Mouse (Mus musculus) retina, embryonic 14.5 days (tissue): Measurements from ENCODE around the gene Rbm20.
"Not testable (repeated sequence)": the region's sequence is repeated elsewhere in the genome, so short reads cannot be mapped to it uniquely, and the experiment has no call there.

ENCODE experiments used
- DNase-seq: peaks from one replicate; pipeline ENCODE4 v3.0.0-alpha.2; 2015; ENCODE audit warnings: low spot score

The Rbm20 gene

DNA sequence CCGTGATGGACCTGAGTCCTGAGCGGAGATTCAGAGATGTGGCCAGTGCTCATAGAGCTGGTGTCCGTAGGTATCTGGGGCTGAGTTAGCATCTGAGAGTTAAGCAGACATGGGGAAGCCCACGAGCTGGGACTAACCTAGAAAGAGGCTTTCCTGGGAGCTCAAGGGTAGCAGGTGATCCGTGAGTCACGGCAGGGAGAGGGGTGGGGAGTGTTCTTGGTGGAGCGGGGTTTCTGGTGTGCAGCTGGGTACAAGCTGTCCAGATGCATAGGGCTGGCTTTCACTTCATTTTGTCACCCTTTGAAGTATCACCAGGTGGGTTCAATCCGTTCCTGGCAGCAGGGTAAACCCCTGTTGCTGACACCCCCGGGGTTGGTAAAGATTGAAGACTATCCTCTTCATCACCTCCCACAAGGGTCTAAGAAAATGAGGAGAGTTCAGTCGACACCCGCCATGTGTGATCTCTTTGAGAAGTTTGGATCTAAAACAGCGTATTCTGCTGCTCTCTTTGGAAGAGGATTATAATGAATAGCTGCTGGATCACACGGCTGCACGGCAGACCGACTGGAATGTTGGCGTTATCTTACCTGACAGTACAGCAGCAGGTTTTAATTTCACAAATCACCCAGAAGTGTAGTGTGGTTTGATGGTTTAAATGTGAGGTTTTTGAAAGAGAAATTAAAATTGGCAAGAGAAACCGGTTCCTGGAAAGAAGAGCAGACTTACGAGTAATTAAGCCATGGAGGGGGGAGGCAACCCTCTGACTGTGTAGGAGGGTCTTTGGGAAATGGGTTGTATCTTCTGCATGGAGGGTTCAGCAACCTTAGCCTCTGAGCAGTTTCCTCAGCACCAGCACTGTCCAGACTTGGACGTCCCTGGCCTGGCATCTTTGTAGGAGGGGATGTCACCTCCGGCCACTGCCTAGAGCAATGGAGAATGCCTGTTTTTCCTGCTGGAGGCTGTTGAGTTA lies 114.9 kb downstream of the Rbm20 start:
- DNase-seq, result no peak

DNA sequence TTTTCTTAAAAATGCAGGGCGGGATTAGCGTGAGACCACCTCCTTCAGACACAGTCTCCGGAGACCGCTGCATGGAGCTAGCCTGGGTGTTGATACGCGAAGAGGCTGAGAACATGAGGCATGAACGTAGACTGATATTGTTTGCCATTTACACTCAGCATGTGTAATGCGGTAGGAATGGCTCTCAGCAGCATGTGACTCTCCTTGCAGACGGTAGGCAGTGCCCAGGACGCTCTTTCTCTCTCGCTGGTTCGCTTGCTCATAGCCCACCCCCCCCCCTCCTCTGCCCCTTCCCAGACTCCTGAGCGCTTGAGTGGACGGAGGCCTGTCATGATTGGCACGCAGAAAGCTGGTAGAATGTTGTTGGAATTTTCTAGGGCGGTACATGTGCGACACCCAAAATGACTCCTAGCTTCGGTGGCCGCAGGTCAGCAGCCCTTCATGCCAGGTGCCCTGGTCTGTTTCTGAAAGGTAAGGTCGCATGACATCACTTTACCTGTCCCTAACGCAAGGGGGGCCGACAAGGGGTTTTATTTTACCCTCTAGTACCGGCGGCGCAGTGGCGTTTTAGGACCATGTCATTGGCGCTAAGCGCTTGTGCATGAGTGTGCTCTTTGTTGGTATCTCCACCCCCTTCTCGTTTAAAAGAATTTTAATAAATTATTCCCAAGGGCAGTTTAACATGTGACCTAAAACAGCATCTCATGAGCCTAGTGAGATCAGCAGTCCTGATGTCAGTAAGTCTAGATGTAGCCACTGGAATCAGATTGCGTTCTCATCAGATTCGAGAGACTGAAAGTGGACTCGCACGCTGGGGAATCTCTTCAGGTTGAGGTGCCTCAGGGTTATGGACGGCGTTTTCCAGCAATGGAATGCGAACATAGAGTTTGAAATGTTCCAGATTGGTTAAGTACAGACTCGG lies 116.1 kb downstream of the Rbm20 start:
- DNase-seq, result no peak

DNA sequence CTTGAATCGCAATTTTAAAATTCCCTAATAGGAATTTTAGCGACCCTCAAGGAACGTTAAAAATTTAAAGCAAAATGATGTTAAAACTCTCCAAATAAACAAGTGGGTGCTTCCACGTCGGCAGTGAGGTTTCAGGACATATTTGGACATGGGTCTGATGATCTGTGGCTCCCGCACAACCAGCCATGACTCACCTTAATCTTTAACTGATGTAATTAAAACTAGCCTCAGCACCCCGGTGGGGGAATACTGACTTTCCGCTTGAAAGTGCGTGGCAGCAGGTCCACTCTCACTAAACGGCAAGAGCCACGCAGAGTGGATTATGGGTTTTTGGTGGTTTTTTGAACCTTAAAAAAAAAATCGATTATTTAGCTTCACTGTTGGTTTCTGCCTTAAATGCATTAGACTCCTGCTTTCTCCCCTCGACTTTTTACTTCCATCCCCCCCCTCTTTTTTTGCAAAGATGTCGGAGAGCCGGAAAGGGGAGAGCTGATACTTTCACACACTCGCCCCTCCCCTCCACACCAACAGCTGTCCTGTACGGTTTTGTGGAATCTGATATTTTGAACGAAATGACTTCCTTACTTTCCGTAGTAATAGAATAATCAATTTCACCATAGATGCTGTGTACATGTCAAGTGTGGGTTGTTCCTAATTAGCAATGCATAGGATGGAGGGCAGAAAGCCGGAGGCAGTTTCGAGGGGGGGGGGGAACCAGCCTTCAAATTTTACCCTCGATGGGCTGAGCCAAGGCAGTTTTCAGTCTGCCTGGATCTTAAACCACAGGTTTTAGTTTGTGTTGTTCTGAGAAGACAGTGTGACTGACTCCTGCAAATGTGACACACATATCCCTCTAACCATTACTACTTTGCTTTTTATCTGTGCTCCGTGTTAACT lies 117.1 kb downstream of the Rbm20 start:
- DNase-seq, result no peak

DNA sequence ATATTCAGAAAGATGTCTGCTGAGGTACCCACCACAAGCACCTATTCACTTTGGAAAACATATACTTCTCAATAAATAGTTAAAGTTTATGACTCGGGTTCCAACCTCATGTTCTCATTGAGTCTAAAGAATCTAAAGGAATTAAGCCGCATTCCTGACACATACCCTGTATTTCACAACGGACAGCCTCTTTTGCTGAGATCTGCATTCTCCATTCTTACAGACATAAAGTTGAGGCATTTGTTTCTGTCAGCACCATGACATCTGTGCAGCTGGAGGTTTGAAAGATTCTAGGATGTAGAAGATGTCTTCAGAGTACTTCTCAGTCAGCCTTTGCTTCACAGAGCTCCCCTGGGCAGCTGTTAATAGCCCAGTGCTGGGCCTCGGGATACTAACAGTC lies 117.9 kb downstream of the Rbm20 start:
- DNase-seq, result no peak

DNA sequence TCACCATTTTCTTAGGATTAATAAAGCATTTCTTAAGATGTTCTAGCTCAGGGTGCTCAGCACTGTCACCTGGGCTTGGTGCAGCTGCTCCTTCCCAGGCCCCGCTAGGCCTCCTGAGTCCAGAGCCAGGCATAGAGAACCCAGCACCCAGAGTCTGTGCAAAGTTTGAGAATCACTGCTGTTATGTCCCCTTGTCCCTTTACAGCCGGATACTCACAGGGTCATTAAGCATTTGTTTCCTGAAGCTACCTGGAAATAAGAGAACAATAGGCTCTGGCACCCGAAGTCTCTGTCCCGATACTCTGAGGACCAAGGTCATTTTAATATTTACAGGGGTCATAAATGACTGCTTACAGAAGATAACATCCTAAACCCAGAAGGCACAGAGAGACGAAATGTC lies 118.9 kb downstream of the Rbm20 start:
- no peak for DNase-seq

DNA sequence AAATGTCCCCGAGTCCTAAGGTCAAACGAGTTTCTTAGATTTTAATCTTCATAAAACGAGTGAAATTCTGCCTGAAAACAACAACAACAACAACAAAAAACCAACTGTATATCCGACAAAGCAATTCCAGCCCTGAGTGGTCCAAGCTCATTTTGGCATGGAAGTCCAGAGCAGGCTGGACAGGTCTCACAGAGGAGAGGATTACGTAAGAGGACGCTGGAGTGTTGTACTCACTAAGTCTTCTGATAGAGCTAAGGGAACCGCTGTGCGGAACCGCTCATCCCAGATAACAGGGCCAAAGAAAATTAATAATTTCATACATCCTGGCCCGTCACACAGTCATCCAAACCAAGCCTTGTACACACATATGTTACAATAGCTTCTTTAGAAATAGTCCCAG lies 120.7 kb downstream of the Rbm20 start:
- DNase-seq, result no peak

DNA sequence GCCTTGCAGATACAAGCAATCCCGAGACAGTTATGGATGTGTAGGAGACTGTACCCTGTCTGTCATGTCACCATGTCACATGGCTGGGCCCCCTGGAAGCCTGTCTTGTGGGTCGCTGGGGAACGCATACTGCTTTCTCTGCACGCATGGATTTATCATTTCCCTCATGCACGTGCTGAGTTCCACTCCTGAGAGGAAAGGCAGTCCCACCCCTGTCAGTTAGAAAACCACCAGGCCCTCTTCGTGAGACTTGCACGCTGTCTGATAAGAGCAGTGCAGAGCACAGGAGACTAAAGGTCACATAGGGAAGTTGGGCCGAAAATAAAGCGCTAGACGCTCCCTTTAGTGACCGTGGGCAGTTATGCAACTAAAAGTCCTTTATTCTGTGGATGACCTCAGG lies 122.8 kb downstream of the Rbm20 start:
- no peak for DNase-seq

DNA sequence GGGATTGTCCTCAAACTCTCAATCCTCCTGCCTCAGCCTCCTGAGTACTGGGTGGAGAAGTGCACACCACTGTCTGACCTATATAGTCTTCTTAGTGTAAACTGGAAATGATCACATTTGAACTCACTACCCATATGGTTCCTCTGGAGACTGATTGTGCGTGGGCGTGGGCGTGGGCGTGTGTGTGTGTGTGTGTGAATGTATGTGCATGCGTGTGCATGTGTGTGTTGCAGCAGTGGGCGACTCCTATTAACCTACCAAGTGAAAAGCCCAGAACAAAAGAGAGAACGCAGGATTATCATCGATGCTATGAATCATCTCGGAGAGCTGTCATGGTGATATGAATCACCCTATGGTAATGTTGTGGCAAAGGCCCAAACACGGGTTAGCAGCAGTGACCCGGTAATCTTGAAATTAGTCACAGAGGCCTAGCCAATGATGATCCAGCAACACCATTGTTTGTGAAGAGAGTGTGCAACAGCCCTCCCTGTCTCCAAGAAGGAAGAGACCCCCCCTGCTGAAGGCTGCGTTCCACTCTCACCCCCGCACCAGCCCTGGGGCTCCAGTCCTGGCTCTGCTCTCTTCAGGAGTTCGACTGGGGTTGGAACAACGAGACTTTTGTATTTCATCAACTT lies 123.4 kb downstream of the Rbm20 start:
- no peak for DNase-seq

DNA sequence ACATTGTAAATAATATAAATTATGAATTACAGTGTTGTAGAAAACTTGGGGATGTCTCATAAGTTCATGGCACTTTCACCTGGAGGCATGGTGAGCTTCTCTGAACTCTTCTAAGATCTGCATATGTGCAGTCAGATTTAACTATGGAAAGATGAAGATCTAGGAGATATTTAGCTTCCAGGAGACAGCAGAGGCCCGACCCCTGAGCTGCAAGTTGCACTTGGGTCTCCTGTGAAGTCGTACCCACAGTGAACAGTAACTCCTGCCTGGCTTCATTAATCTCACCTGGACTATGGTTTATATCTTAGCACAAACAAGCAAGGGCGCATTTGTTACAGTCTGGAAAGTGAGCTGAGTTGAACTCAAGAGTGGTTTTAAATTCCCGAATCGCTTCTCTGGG lies 124.3 kb downstream of the Rbm20 start:
- DNase-seq, result no peak

DNA sequence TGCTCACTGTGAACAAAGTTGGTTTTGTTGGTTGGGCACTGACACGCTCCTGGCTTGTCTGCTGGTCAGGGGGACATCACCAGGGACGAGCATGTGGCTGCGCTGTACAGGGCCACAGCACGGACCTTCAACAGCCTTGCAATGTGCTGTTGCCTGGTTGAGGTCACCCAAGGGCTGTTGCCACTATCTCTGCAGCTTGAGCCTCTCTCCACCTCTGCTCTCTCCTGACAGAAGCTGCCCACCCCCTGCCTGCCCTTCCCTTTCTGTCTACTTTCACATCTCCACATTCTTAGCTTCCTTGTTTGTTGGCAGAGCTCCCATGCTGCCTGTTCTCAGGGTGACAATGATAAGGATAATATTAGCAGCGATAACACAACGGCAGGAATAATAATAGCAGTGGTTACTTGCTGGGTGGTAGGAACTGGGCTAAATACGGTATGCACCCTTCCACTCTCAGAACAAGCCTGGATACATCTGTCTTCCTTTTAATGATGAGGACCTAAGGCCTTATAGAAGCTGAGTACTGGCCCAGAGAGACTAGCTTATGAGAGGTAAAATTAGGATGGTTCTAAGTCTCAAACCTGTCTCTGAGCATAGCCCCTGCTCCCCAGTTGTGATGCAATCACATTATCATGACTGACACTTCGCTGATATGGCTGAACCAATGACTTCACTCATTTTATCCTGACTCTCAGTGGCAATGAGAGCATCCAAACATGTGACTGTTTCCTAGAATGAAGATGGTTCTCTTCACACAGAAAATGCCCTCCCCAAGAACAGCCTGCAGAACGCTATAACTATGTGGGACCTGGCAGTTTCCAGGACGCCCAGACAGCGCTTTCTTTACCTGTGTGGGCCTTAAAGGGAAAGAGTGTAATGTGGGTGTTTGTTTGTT lies 124.9 kb downstream of the Rbm20 start:
- DNase-seq, result no peak

DNA sequence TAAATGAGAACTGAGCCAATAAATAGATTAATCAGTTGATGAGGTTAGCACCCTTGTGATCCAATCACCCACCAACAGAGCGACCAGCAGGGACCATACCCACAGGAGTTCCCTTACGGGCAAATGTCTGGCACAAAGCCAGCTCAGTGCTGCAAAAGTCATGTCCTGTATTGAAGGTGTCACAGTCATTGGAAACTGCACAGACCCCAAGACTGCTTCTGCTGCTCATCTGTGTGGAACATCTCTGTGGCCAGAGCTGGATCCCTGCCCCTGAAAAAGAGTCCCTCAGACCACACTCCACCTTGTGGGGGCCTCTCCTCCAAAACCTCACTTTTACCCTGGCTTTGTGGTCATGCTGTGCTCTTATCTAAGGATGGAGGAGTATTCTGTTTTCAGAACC lies 126.8 kb downstream of the Rbm20 start:
- DNase-seq, result no peak

DNA sequence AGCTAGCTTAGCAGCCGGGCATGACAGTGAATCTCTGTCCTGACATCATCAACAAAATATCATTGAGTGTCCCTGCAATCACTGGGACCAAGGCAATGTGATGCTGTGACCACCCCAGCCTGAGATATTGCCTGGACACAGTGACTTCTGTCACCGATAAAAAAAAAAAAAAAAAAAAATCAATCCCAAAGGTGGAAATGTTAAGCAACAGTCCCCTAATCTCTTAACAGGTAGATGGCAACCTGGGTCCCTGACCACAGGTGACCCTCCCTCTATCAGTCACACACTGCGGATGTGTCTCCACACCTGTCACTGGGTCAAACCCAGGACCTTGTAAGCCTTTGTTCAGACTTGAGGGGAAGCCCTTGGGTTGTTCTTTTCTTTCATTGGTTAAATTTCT lies 128.0 kb downstream of the Rbm20 start:
- no peak for DNase-seq

DNA sequence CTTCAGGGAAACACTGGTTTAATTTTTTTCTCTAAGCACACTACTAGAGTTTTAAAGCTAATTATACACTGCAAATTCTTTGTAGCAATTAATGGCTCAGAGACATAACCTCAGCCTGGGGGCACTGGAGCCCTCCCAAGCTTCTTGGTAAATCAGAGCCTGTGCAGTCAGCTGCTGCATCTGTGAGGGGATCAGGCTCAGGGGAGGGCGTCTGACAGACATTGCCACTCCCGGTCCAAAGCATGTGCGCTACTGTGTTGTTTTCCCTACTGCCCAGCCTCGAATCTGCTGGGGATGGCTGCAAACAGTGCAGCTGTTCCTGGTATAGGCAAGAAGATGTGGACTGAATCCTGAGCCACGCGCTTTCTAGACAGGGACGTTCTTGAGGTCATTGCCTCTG lies 129.0 kb downstream of the Rbm20 start:
- peak; percentile 23 for DNase-seq

DNA sequence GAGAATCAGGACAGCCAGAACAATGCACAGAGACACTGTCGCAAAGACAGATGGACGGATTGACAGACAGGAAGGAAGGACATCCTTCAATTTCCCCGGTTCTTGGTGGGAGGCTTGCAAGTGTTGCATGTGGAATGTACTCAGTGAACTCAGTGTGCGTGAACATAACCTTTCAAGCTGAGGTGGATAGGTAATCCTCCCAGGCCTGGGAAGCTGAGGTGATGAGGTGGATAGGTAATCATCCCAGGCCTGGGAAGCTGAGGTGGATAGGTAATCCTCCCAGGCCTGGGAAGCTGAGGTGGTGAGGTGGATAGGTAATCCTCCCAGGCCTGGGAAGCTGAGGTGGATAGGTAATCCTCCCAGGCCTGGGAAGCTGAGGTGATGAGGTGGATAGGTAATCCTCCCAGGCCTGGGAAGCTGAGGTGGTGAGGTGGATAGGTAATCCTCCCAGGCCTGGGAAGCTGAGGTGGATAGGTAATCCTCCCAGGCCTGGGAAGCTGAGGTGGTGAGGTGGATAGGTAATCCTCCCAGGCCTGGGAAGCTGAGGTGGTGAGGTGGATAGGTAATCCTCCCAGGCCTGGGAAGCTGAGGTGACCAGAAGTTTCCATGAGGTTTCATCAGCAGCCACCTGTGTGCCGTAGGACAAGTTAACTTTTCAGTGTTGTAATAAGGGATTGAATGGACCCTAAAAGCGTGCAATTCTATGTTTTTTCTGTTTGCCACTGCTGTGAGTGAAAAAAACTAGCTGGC lies 129.6 kb downstream of the Rbm20 start:
- DNase-seq, result not testable (repeated sequence)

DNA sequence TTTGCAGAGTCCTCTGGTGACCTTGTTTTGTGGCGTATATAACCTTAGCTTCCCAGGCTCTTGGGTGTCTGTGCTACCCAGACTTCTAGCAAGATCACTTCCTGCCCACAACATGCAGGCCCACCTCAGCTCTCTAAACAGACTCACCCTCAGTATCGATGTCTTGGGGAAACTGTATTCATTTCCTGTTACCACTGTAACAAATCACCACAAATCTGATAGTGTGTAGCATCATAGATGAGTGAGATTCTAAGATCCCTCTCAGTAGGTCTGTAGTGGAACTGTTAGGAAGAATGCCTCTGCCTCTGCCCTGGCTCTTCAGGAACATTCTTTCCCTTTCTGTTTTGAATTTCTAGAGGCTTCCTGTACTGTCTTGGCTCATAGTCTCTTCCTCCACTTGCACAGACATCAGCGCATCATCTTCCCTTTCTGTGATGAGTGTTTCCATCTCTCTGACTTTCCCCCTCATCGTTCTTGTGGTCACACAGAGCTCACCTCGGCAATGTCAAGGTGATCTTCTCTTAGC lies 130.2 kb downstream of the Rbm20 start:
- DNase-seq, result no peak

DNA sequence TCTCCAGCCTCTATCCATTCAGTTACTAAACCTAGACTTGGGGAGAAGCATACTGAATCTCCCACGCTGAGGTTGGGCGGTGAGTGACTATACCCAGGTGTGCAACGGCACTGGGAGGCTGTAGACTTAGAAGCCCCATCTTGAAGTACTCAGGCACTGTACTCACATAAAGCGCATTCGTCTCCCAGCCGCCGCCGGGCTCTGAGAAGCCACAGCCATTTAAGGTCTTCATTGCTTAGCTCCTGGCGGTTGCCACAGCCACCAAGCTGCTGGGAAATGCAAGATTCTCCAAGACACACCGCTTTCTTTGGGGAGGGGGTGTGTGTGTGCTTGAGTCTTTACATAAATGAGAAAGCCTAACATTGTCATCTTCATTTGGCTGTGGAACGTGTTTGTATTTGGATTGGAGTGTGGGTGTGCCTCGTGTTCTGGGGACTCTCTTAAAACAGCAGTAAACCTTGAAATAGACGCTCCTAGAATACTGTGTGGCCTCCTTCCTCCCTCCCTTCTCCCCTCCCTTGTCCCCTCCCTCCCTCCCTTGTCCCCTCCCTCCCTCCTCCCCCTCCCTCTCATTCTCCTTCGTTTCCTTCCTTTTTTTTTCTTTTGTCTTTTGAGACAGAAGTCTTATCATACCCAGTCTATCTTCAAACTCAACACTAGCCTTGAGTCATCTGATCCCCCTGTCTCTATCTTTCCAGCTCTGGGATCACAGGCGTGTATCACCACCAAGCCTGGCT lies 131.1 kb downstream of the Rbm20 start:
- DNase-seq, result no peak

DNA sequence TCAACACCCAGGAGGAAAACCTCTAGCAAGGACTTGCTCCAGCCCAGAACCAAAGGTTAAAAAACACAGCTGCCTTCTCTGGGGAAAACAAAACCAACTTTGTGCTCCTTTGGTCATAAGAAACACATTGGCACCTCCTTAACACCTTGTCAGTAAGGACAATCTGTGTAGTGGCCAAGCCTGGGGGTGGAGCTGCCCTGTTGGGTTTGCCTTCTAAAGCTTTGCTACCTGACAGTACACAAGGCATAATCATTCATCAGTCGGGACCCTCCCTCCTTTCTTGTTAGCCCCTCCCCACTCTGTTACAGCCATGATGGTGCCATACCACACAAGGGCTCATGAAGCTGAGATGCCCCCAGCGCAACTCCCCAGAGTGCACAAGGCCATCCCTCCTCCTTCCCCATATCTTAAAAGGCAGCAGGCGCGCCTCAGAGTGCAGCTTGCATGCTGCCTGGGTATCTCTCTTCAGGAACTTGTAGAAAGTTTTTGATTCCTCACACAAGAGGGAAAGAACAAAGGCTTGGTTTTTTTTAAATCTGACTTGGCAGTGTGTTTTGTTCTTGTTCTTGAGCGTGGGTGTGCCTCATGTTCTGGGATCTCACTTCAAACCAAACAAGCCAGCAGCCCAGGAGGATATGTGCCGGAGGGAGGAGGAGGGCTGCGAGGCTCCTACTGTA lies 132.2 kb downstream of the Rbm20 start:
- DNase-seq, result no peak

DNA sequence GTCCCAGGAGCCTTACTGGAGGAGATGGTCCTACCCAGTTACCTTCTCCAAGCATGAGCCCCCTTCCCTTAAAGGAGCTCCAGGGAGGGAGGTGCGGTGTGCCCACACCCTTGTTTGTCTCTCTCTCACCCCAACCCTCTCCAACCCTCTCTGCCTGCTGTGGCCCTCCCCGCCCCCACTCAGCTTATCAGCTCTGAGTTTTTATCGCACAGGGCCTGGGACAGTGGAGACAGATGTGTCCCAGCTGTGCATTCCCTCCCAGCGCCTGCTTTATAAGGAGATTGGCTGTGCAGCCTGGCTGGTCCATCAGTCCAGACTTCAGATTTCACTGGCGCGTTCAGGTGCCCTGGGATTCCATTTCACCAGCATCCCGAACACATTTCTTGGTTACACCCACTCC lies 132.9 kb downstream of the Rbm20 start:
- no peak for DNase-seq
